Mouse (Mus musculus): ENCODE results near the gene Igf1r.

The Igf1r gene

GRCm38 (mm10) chr7:68053002-68053624 lies 100.5 kb downstream of the Igf1r start:
- DNase-seq (ENCODE audit: low spot score), result no peak

GRCm38 (mm10) chr7:68054498-68054897 lies 101.9 kb downstream of the Igf1r start:
- no peak for DNase-seq (ENCODE audit: low spot score)

GRCm38 (mm10) chr7:68054956-68055355 lies 102.3 kb downstream of the Igf1r start:
- no peak for DNase-seq (ENCODE audit: low spot score)

- no peak for DNase-seq (ENCODE audit: low spot score)
These were observed 104.4 kb downstream of the Igf1r start for GRCm38 (mm10) chr7:68057010-68057409.

- no peak for DNase-seq (ENCODE audit: low spot score)
These were observed 107.1 kb downstream of the Igf1r start for GRCm38 (mm10) chr7:68059690-68060089.

GRCm38 (mm10) chr7:68061434-68061833 lies 108.8 kb downstream of the Igf1r start:
- no peak for DNase-seq (ENCODE audit: low spot score)

GRCm38 (mm10) chr7:68062170-68062848 lies 109.7 kb downstream of the Igf1r start:
- DNase-seq (ENCODE audit: low spot score), result no peak

GRCm38 (mm10) chr7:68062849-68063208 lies 110.2 kb downstream of the Igf1r start:
- DNase-seq (ENCODE audit: low spot score), result no peak

- DNase-seq (ENCODE audit: low spot score), result no peak
These were observed 111.1 kb downstream of the Igf1r start for GRCm38 (mm10) chr7:68063711-68064110.

GRCm38 (mm10) chr7:68064120-68064519 lies 111.5 kb downstream of the Igf1r start:
- DNase-seq (ENCODE audit: low spot score), result no peak

- DNase-seq (ENCODE audit: low spot score), result no peak
These were observed 112.2 kb downstream of the Igf1r start for GRCm38 (mm10) chr7:68064647-68065362.

- DNase-seq (ENCODE audit: low spot score), result no peak
These were observed 113.3 kb downstream of the Igf1r start for GRCm38 (mm10) chr7:68065904-68066303.

- no peak for DNase-seq (ENCODE audit: low spot score)
These were observed 114.7 kb downstream of the Igf1r start for GRCm38 (mm10) chr7:68067321-68067720.

- DNase-seq (ENCODE audit: low spot score), result no peak
These were observed 116.7 kb downstream of the Igf1r start for GRCm38 (mm10) chr7:68069324-68069723.

- no peak for DNase-seq (ENCODE audit: low spot score)
These were observed 117.4 kb downstream of the Igf1r start for GRCm38 (mm10) chr7:68070030-68070429.

GRCm38 (mm10) chr7:68070626-68071025 lies 118.0 kb downstream of the Igf1r start:
- DNase-seq (ENCODE audit: low spot score), result peak; percentile 64

- no peak for DNase-seq (ENCODE audit: low spot score)
These were observed 118.4 kb downstream of the Igf1r start for GRCm38 (mm10) chr7:68071050-68071449.

GRCm38 (mm10) chr7:68071749-68072148 lies 119.1 kb downstream of the Igf1r start:
- no peak for DNase-seq (ENCODE audit: low spot score)

- DNase-seq (ENCODE audit: low spot score), result peak; percentile 63
These were observed 120.2 kb downstream of the Igf1r start for GRCm38 (mm10) chr7:68072524-68073459.

GRCm38 (mm10) chr7:68073460-68073806 lies 120.8 kb downstream of the Igf1r start:
- peak; percentile 45 for DNase-seq (ENCODE audit: low spot score)

- DNase-seq (ENCODE audit: low spot score), result no peak
These were observed 122.1 kb downstream of the Igf1r start for GRCm38 (mm10) chr7:68074748-68075147.

- DNase-seq (ENCODE audit: low spot score), result no peak
These were observed 122.8 kb downstream of the Igf1r start for GRCm38 (mm10) chr7:68075401-68075800.
